Comparison of ENCODE assay signal across 8 mouse cellular contexts in genomic region chr7:45052862-45053116, GRCm38 (mm10). TPM values are rescaled to one million over a fixed set of nuclear protein-coding genes. Genes with fewer than 3 reads are reported as not detected.
A peak's percentile ranks its signal among the peaks of the same experiment; 100 is the strongest.
DNase-seq lines count a peak whose midpoint lies in the region; ATAC-seq and TF ChIP-seq lines count a peak whose summit lies in the region.

TSS of gene Prr12 (minus strand) at chr7:45052881.

- 0% methylated on average over 8 of the region's 18 CpGs for WGBS in heart, adult 2 months
- WGBS in intestine, postnatal 0 days: 2% methylated on average over 16 of the region's 18 CpGs
- WGBS in midbrain, embryonic 13.5 days: 0% methylated on average over 5 of the region's 18 CpGs

- no peak for TF ChIP-seq CTCF in heart, adult 2 months (IDR thresholded peaks at IDR 0.05)
- TF ChIP-seq CTCF in intestine, postnatal 0 days (IDR thresholded peaks at IDR 0.05; ENCODE audit: low read depth): no peak

- H3K9ac ChIP-seq in heart, adult 2 months (ENCODE audit: low read depth, low read length): peak within 1 kb of the TSS; percentile 96
- peak within 1 kb of the TSS; percentile 75 for H3K9ac ChIP-seq in intestine, postnatal 0 days (ENCODE audit: low read depth, low read length)
- H3K9ac ChIP-seq in midbrain, embryonic 13.5 days (replicated peaks): peak within 1 kb of the TSS; percentile 97

- H3K4me1 ChIP-seq in heart, adult 2 months (ENCODE audit: control insufficient read depth, insufficient read depth, low read length): peaks cover 5% of the 10 kb centered on the region
- peaks cover 4% of the 10 kb centered on the region; the same call in 1 of the 2 replicates for H3K4me1 ChIP-seq in intestine, postnatal 0 days (replicated peaks; ENCODE audit: control insufficient read depth, insufficient read depth, low read length)
- H3K4me1 ChIP-seq in midbrain, embryonic 13.5 days (replicated peaks): peaks cover 35% of the 10 kb centered on the region

- peak within 1 kb of the TSS; percentile 94 for H3K4me2 ChIP-seq in intestine, postnatal 0 days (replicated peaks; ENCODE audit: low read depth)
- peak within 1 kb of the TSS; percentile 91 for H3K4me2 ChIP-seq in midbrain, embryonic 13.5 days (replicated peaks)

- no peak for TF ChIP-seq POLR2A in heart, adult 2 months (IDR thresholded peaks at IDR 0.05; ENCODE audit: insufficient read depth, low read depth, low read length)

- no peak for DNase-seq in heart, adult 2 months
- no peak for DNase-seq in heart, adult 11 months
- DNase-seq in adrenal gland, adult 8-10 months: no peak
- no peak for DNase-seq in gastrocnemius, adult 8-10 months (ENCODE audit: low spot score in 2 of 2)
- no peak for DNase-seq in yolk sac, embryonic 10.5 days (ENCODE audit: low spot score)

- no peaks in the 10 kb centered on the region for H3K27me3 ChIP-seq in heart, adult 2 months (ENCODE audit: control insufficient read depth, insufficient read depth, low read length)
- H3K27me3 ChIP-seq in intestine, postnatal 0 days (replicated peaks; ENCODE audit: control insufficient read depth, insufficient read depth, low read length): no peaks in the 10 kb centered on the region
- H3K27me3 ChIP-seq in midbrain, embryonic 13.5 days: no peaks in the 10 kb centered on the region

- peak within 1 kb of the TSS; percentile 95 for H3K27ac ChIP-seq in heart, adult 2 months
- peak within 1 kb of the TSS; percentile 93 for H3K27ac ChIP-seq in intestine, postnatal 0 days (ENCODE audit: low read depth, low read length)
- H3K27ac ChIP-seq in midbrain, embryonic 13.5 days: peak within 1 kb of the TSS; percentile 100

- TF ChIP-seq EP300 in heart, adult 2 months (IDR thresholded peaks at IDR 0.05; ENCODE audit: insufficient read depth, low read depth, low read length): no peak

- peak within 1 kb of the TSS; percentile 89 for H3K4me3 ChIP-seq in heart, adult 2 months
- H3K4me3 ChIP-seq in intestine, postnatal 0 days (ENCODE audit: low read depth, low read length): peak within 1 kb of the TSS; percentile 90
- peak within 1 kb of the TSS; percentile 99 for H3K4me3 ChIP-seq in midbrain, embryonic 13.5 days (replicated peaks)

- ATAC-seq in intestine, postnatal 0 days: peak; percentile 5; the same call in 1 of the 2 replicates
- no peak for ATAC-seq in midbrain, embryonic 13.5 days
- no peak for ATAC-seq in activated CD4-positive, CD25-positive, alpha-beta regulatory T cell, adult 4 months

- no peaks in the 10 kb centered on the region for H3K36me3 ChIP-seq in heart, adult 2 months (ENCODE audit: control insufficient read depth, insufficient read depth, low read length)
- H3K36me3 ChIP-seq in intestine, postnatal 0 days (ENCODE audit: control insufficient read depth, insufficient read depth): peaks cover 28% of the 10 kb centered on the region
- H3K36me3 ChIP-seq in midbrain, embryonic 13.5 days: peaks cover 29% of the 10 kb centered on the region

- peaks cover 4% of the 10 kb centered on the region for H3K79me2 ChIP-seq in heart, adult 2 months (replicated peaks; ENCODE audit: control insufficient read depth, insufficient read depth, low read length)

- intact Hi-C loops in heart, adult 2 months (cut with DNase I): loop anchor here (1.0 to 5.0 kb wide), 2 partner anchors 35 to 65 kb away; partner anchors contain the start of genes Prmt1 and Rras

- H3K9me3 ChIP-seq in intestine, postnatal 0 days (ENCODE audit: control insufficient read depth): no peaks in the 10 kb centered on the region
- no peaks in the 10 kb centered on the region for H3K9me3 ChIP-seq in midbrain, embryonic 13.5 days

RNA-seq across cellular contexts. Expression of gene Prr12, which starts in this region (rescaled TPM):
- total RNA-seq in heart, adult 2 months (2021): 10 to 100 TPM; 22.4 to 23.0 TPM
- polyA plus RNA-seq in heart, adult 2 months (2012; rRNA removed): 4.9 and 7.1 TPM in 2 replicates
- 10 to 100 TPM; 64.6 to 86.8 (median 70.0) TPM for total RNA-seq in adrenal gland, adult 8-10 months (2022)
- total RNA-seq in gastrocnemius, adult 8-10 months (2022): 10 to 100 TPM; 15.3 to 17.5 (median 15.9) TPM
- polyA plus RNA-seq in intestine, postnatal 0 days (2015; fragmentation: Nextera tagmentation; extraction: Ambion mirVana): 2.4 and 2.6 TPM in 2 replicates
- polyA plus RNA-seq in midbrain, embryonic 13.5 days (2015; fragmentation: Nextera tagmentation; extraction: Ambion mirVana): 14.0 and 17.0 TPM in 2 replicates
- polyA plus RNA-seq in activated CD4-positive, CD25-positive, alpha-beta regulatory T cell, adult 4 months (2017; shearing (Covaris generic)): 10 to 100 TPM in 1 of 2 experiments, 1 to 10 TPM in 1; 9.5 to 11.4 TPM
